Mouse (Mus musculus) erythroblast, embryonic 14.5 days (primary cell): ENCODE measurements around the gene Serpinf1.

Source experiments
- GATA1 ChIP-seq: IDR thresholded peaks from 2 replicates; pipeline ENCODE4 v1.6.1; 2012; ENCODE audit warnings: low read length, inconsistent platforms, mixed read lengths
- TAL1 ChIP-seq: IDR thresholded peaks from 3 replicates; pipeline ENCODE4 v1.6.1; 2012; ENCODE audit warnings: low read length, inconsistent platforms, mixed read lengths

GRCm38 (mm10) chr11:75466731-75467505 is 44.4 kb upstream of the Serpinf1 start:
- no peak for TF ChIP-seq TAL1
- TF ChIP-seq GATA1: no peak
